Mouse (Mus musculus): Measurements from ENCODE around the gene Gm28171. TPM values are rescaled to one million over a fixed set of nuclear protein-coding genes. Genes with fewer than 3 reads are reported as not detected.
"Not testable (repeated sequence)": the region's sequence is repeated elsewhere in the genome, so short reads cannot be mapped to it uniquely, and the experiment has no call there.

Gm28171 gene
- polyA plus RNA-seq (2016; fragmentation: Nextera tagmentation; extraction: Ambion mirVana) = not detected in 2 replicates

GRCm38 (mm10) chrY:5793095-5793494 lies at the start of gene Gm28171:
Gene Gm28171 (plus strand): TSS chrY:5793395.
- not testable (repeated sequence) for ATAC-seq (ENCODE audit: low FRiP score); H3K27ac ChIP-seq; H3K4me1 ChIP-seq; H3K4me2 ChIP-seq; H3K9me3 ChIP-seq; H3K4me3 ChIP-seq (replicated peaks); H3K36me3 ChIP-seq (replicated peaks); H3K27me3 ChIP-seq; H3K9ac ChIP-seq
- 0% methylated on average over 1 of the region's 1 CpGs for WGBS

Other genes starting within 250 kb of the Gm28171 start
- not detected in 2 replicates for gene Gm21854, start 136.4 kb upstream of the Gm28171 start, polyA plus RNA-seq (2016; fragmentation: Nextera tagmentation; extraction: Ambion mirVana)
- not detected in 2 replicates for gene Gm20914, start 67.4 kb upstream of the Gm28171 start, polyA plus RNA-seq (2016; fragmentation: Nextera tagmentation; extraction: Ambion mirVana)
- not detected in 2 replicates for gene Gm21778, start 149.1 kb downstream of the Gm28171 start, polyA plus RNA-seq (2016; fragmentation: Nextera tagmentation; extraction: Ambion mirVana)

All from forebrain, embryonic 12.5 days (tissue).